Comparison of ENCODE assay signal across 21 mouse cellular contexts in the genomic region with DNA sequence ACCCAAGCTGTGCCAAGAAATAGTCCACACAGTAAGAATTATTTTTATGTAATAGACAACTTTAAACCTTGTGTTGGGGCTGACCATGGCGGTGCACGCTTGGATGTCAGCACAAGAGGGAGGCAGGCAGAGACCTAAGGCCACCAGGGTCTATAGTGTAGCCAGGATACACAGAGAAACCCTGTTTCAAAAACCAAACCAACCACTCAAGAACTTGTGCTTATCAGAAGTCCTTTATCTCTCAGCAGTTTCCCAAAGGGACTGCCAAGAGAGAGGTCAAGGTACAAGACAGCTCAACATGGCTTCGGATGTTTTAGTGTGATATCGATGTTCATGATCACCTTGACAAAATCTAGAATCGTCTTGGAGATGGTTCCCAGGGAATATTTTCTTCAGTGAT. TPM values are rescaled to one million over a fixed set of nuclear protein-coding genes. Genes with fewer than 3 reads are reported as not detected.
A peak's percentile ranks its signal among the peaks of the same experiment; 100 is the strongest.
DNase-seq lines count a peak whose midpoint lies in the region; ATAC-seq and TF ChIP-seq lines count a peak whose summit lies in the region.
"Had no signal": no experiment of that assay in that cellular context is flagged by ENCODE, and none has a peak within 500 bp of the region (broad histone marks: within the 10 kb centered on the region; RNA-seq: fewer than 3 reads in every experiment).

No protein-coding gene starts in this region.

- DNase-seq in heart, adult 2 months, result no peak
- DNase-seq in heart, adult 11 months, result no peak
- no peak for DNase-seq in spleen, postnatal 4 days (ENCODE audit: low spot score in 2 of 2)
- DNase-seq in spleen, adult 12 weeks (ENCODE audit: low spot score), result no peak
- no peak for DNase-seq in liver
- DNase-seq: adrenal gland, adult 2 months; adrenal gland, postnatal 14 days; B cell, adult 2 months; cerebellum, adult 18-20 months; cerebellum, adult 9-10 months; cerebellum, postnatal 14 days; gastrocnemius, postnatal 14 days had no signal

- peaks cover 9% of the 10 kb centered on the region for H3K79me2 ChIP-seq in heart, adult 2 months (replicated peaks; ENCODE audit: control insufficient read depth, insufficient read depth, low read length)

- no peaks in the 10 kb centered on the region for H3K27me3 ChIP-seq in heart, adult 2 months (ENCODE audit: control insufficient read depth, insufficient read depth, low read length)
- no peaks in the 10 kb centered on the region for H3K27me3 ChIP-seq in intestine, embryonic 16.5 days (replicated peaks; ENCODE audit: control insufficient read depth, insufficient read depth, low read length)
- H3K27me3 ChIP-seq in small intestine, adult 2 months (ENCODE audit: control insufficient read depth, insufficient read depth, low read length), result no peaks in the 10 kb centered on the region
- H3K27me3 ChIP-seq: CH12.LX; forebrain, embryonic 13.5 days; hindbrain, embryonic 12.5 days had no signal

- intact Hi-C loops in heart, adult 2 months (cut with DNase I), result no loop called here

- no peak for TF ChIP-seq POLR2A in heart, adult 2 months (IDR thresholded peaks at IDR 0.05; ENCODE audit: insufficient read depth, low read depth, low read length)
- no peak for TF ChIP-seq POLR2A in small intestine, adult 2 months (IDR thresholded peaks at IDR 0.05; ENCODE audit: low read depth, low read length)

- TF ChIP-seq EP300 in heart, adult 2 months (IDR thresholded peaks at IDR 0.05; ENCODE audit: insufficient read depth, low read depth, low read length), result no peak

- no peak overlapping the region for H3K4me3 ChIP-seq in heart, adult 2 months
- H3K4me3 ChIP-seq in intestine, embryonic 16.5 days (ENCODE audit: low read length), result no peak overlapping the region
- no peak overlapping the region for H3K4me3 ChIP-seq in small intestine, adult 2 months (ENCODE audit: low read depth, low read length)
- H3K4me3 ChIP-seq: forebrain, embryonic 10.5 days; forebrain, embryonic 13.5 days; hindbrain, embryonic 12.5 days had no signal

- H3K27ac ChIP-seq in heart, adult 2 months, result peak overlapping the region; percentile 47; the same call in 1 of the 2 replicates
- H3K27ac ChIP-seq in intestine, embryonic 16.5 days (ENCODE audit: low read length), result no peak overlapping the region
- H3K27ac ChIP-seq in small intestine, adult 2 months (ENCODE audit: insufficient read depth, low read depth, low read length), result peak overlapping the region; percentile 67
- H3K27ac ChIP-seq: forebrain, embryonic 10.5 days; forebrain, embryonic 13.5 days; hindbrain, embryonic 12.5 days had no signal

- peaks cover 31% of the 10 kb centered on the region for H3K36me3 ChIP-seq in heart, adult 2 months (ENCODE audit: control insufficient read depth, insufficient read depth, low read length)
- peaks cover 6% of the 10 kb centered on the region; the same call in 1 of the 2 replicates for H3K36me3 ChIP-seq in intestine, embryonic 16.5 days (ENCODE audit: control insufficient read depth, insufficient read depth, low read length)
- peaks cover 7% of the 10 kb centered on the region for H3K36me3 ChIP-seq in small intestine, adult 2 months (ENCODE audit: control insufficient read depth, insufficient read depth, low read length)

- no peak overlapping the region for H3K4me2 ChIP-seq in intestine, embryonic 16.5 days (ENCODE audit: low read depth, low read length)
- H3K4me2 ChIP-seq: forebrain, embryonic 13.5 days; heart, embryonic 11.5 days; hindbrain, embryonic 12.5 days had no signal

- H3K4me1 ChIP-seq in heart, adult 2 months (ENCODE audit: control insufficient read depth, insufficient read depth, low read length), result peaks cover 8% of the 10 kb centered on the region; the same call in 1 of the 2 replicates
- H3K4me1 ChIP-seq in intestine, embryonic 16.5 days (ENCODE audit: control insufficient read depth, insufficient read depth, low read length), result no peaks in the 10 kb centered on the region; the same call in none of the 2 replicates
- no peaks in the 10 kb centered on the region; the same call in 1 of the 2 replicates for H3K4me1 ChIP-seq in small intestine, adult 2 months (ENCODE audit: control insufficient read depth, insufficient read depth, insufficient read length, low read length)
- H3K4me1 ChIP-seq: forebrain, embryonic 10.5 days; hindbrain, embryonic 12.5 days had no signal

- TF ChIP-seq CTCF in heart, adult 2 months (IDR thresholded peaks at IDR 0.05), result no peak
- no peak for TF ChIP-seq CTCF in small intestine, adult 2 months (IDR thresholded peaks at IDR 0.05; ENCODE audit: extremely low read depth, insufficient read length, insufficient replicate concordance, low read depth, low read length)

- no peak overlapping the region for H3K9ac ChIP-seq in heart, adult 2 months (ENCODE audit: low read depth, low read length)
- H3K9ac ChIP-seq in intestine, embryonic 16.5 days (ENCODE audit: low read depth, low read length), result no peak overlapping the region
- H3K9ac ChIP-seq: forebrain, embryonic 13.5 days; hindbrain, embryonic 12.5 days had no signal

- 64% methylated on average over 5 of the region's 5 CpGs for WGBS in heart, adult 2 months
- WGBS in intestine, embryonic 16.5 days, result 81% methylated on average over 5 of the region's 5 CpGs
- WGBS in small intestine, adult 2 months, result 24% methylated on average over 5 of the region's 5 CpGs

- peak; percentile 65 for ATAC-seq in intestine, embryonic 16.5 days
- ATAC-seq: forebrain, embryonic 13.5 days; hindbrain, embryonic 16.5 days had no signal

- H3K9me3 ChIP-seq in intestine, embryonic 16.5 days (ENCODE audit: control insufficient read depth, low read length), result no peaks in the 10 kb centered on the region
- H3K9me3 ChIP-seq: forebrain, embryonic 10.5 days; forebrain, embryonic 13.5 days; G1E; hindbrain, embryonic 12.5 days had no signal

RNA-seq across cellular contexts. Expression of gene Ankmy2, which starts 23.4 kb away (rescaled TPM):
- 10 to 100 TPM; 13.3 to 15.5 TPM for total RNA-seq in heart, adult 2 months (2021)
- polyA plus RNA-seq in heart, adult 2 months (2012; rRNA removed), result 7.0 and 12.4 TPM in 2 replicates
- polyA plus RNA-seq in intestine, embryonic 16.5 days (2015; fragmentation: Nextera tagmentation; extraction: Ambion mirVana), result 36.6 and 37.0 TPM in 2 replicates
- 3.4 and 5.5 TPM in 2 replicates for polyA plus RNA-seq in small intestine, adult 2 months (2012; rRNA removed)

RNA-seq across cellular contexts. Expression of gene Bzw2, which starts 24.3 kb away (rescaled TPM):
- total RNA-seq in heart, adult 2 months (2021), result 100 to 1,000 TPM; 175 to 199 TPM
- 67.3 and 128 TPM in 2 replicates for polyA plus RNA-seq in heart, adult 2 months (2012; rRNA removed)
- polyA plus RNA-seq in intestine, embryonic 16.5 days (2015; fragmentation: Nextera tagmentation; extraction: Ambion mirVana), result 153 and 180 TPM in 2 replicates
- 2.5 and 4.8 TPM in 2 replicates for polyA plus RNA-seq in small intestine, adult 2 months (2012; rRNA removed)

Comparison
In these comparisons a context has a peak if more than half of its experiments do, and no peak if none do; other contexts are left out.
1. RNA of gene Bzw2, which starts 24.3 kb away (polyA plus RNA-seq): 153 to 180 TPM in intestine, embryonic 16.5 days and 67.3 to 128 TPM in heart, adult 2 months; 2.5 to 4.8 TPM in small intestine, adult 2 months; every median in the first group is over 10 times any median in the second.